Mouse (Mus musculus) Patski (cell line): ENCODE results near the gene Krt8. TPM values are rescaled to one million over a fixed set of nuclear protein-coding genes. Genes with fewer than 3 reads are reported as not detected.
A peak's percentile ranks its signal among the peaks of the same experiment; 100 is the strongest.

ENCODE experiments used
- ATAC-seq: fragments of 100-300 bp; one replicate; pipeline ENCODE4 v1.8.0; 2021
- CTCF ChIA-PET: fragments of 350-600 bp; sonication (Branson Sonifier 250); formaldehyde crosslinking; loops from one replicate; lab custom pipeline; 2022; ENCODE audit warnings: inconsistent platforms; lab: Charles Lee
- POLR2A ChIA-PET: fragments of 350-600 bp; sonication (Branson Sonifier 250); formaldehyde crosslinking; loops from one replicate; lab custom pipeline; 2022; ENCODE audit warnings: antibody characterized with exemption, inconsistent platforms; lab: Charles Lee
- DNase-seq: peaks from one replicate; pipeline ENCODE4 v3.0.0-alpha.2; 2011; ENCODE audit warnings: low read depth, low spot score
- H3K27me3 ChIP-seq: fragments of 371-371 bp; one replicate; pipeline ENCODE4 v1.5.1; 2021
- CTCF ChIP-seq: fragments of 100-300 bp; IDR thresholded peaks from one replicate; pipeline ENCODE4 v1.5.1; 2021
- in situ Hi-C: fragments of 300-500 bp; cut with MboI; formaldehyde crosslinking; loops from 3 replicates; pipeline ENCODE4 v1.11.1; 2018; ENCODE audit warnings: low pct_unique_long_range_greater_than_20kb, mixed read lengths
- polyA plus RNA-seq: library from polyadenylated mRNA; unstranded; gene quantifications from one replicate; pipeline ENCODE4 v1.2.3, GENCODE M21; 2021

The Krt8 gene
- polyA plus RNA-seq, 1 experiment from 2014 or later, result 73.5 TPM

GRCm38 (mm10) chr15:101977043-101977726, 27.1 kb downstream of the Krt8 start:
- in situ Hi-C loops, result no loop called here
- POLR2A ChIA-PET, result interaction anchor here (0.6 to 0.7 kb wide), 2 partner anchors 72 to 362 kb away, joined by 3 read pairs; no protein-coding TSS in a partner anchor
- TF ChIP-seq CTCF, result no peak
- CTCF ChIA-PET, result interaction anchor here (1.4 kb wide), 1 partner anchor 650 kb away, joined by 4 read pairs; no protein-coding TSS in a partner anchor
- no peaks in the 10 kb centered on the region for H3K27me3 ChIP-seq
- peak; percentile 83 for ATAC-seq
- DNase-seq, result peak; percentile 61

- ATAC-seq (no peak), DNase-seq (no peak)
- TF ChIP-seq CTCF, result no peak
- ChIA-PET CTCF (no interaction called here), POLR2A (no interaction called here)
- H3K27me3 ChIP-seq, result no peaks in the 10 kb centered on the region
- in situ Hi-C loops, result no loop called here
These were observed 27.6 kb downstream of the Krt8 start for GRCm38 (mm10) chr15:101976641-101977040.

GRCm38 (mm10) chr15:101976023-101976422, 28.3 kb downstream of the Krt8 start:
- POLR2A ChIA-PET, result no interaction called here
- H3K27me3 ChIP-seq, result no peaks in the 10 kb centered on the region
- DNase-seq, result no peak
- no peak for ATAC-seq
- in situ Hi-C loops, result no loop called here
- no peak for TF ChIP-seq CTCF
- CTCF ChIA-PET, result interaction anchor here (0.6 to 1.9 kb wide), 3 partner anchors 8 to 204 kb away, joined by 3 to 11 read pairs (median 5); no protein-coding TSS in a partner anchor

DNA sequence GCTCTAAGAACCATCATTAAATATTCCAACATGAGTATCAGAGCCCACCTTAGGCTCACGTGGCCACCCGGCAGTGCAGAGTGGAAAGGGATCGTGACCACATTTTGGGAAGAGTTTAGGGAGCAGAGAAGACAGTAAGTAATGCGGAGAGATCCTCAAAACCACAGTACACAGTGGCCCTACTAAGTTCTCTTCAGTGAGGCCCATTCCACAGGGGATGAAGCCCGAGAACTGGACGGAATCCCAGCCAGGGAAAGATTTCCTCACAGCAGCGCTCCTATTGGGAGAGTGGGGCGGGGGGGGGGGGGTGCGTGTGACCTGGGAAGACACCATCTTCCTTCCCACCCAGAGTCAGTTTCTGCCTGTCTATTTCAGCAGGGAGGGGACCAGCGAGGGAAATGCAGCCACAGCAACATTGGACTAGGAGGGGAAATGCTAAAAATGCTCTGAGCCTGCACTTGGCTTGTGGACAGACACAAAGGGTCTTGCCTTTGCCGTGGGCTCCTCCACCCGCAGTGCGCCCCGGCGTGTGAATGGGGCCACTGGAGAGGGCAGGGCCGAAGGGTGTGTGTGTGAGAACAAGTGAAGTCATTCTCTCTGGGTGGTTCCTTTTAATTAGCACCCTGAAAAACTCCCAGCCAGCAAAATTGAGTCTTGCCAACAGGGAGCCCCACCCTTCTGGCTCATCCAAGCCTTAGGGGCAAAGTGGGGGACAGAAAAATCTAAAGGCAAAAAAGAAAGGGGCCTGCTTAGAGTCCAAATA, 30.0 kb downstream of the Krt8 start:
- CTCF ChIA-PET, result interaction anchor here (0.8 to 1.9 kb wide), 13 partner anchors 10 to 634 kb away, joined by 3 to 26 read pairs (median 3); no protein-coding TSS in a partner anchor
- in situ Hi-C loops, result loop anchor here (5.0 to 25.0 kb wide), 3 partner anchors 112 to 452 kb away; partner anchors contain the start of genes Krt1 and Krt77
- H3K27me3 ChIP-seq, result no peaks in the 10 kb centered on the region
- DNase-seq, result no peak
- no peak for TF ChIP-seq CTCF
- POLR2A ChIA-PET, result no interaction called here
- ATAC-seq, result no peak

GRCm38 (mm10) chr15:101973414-101974077, 30.7 kb downstream of the Krt8 start:
- H3K27me3 ChIP-seq, result no peaks in the 10 kb centered on the region
- DNase-seq (peak; percentile 64), ATAC-seq (peak; percentile 38)
- POLR2A ChIA-PET, result no interaction called here
- in situ Hi-C loops, result loop anchor here (5.0 to 25.0 kb wide), 3 partner anchors 111 to 451 kb away; partner anchors contain the start of genes Krt1 and Krt77
- CTCF ChIA-PET, result interaction anchor here (0.8 to 1.8 kb wide), 11 partner anchors 11 to 633 kb away, joined by 3 to 26 read pairs (median 3); no protein-coding TSS in a partner anchor
- TF ChIP-seq CTCF, result no peak

DNA sequence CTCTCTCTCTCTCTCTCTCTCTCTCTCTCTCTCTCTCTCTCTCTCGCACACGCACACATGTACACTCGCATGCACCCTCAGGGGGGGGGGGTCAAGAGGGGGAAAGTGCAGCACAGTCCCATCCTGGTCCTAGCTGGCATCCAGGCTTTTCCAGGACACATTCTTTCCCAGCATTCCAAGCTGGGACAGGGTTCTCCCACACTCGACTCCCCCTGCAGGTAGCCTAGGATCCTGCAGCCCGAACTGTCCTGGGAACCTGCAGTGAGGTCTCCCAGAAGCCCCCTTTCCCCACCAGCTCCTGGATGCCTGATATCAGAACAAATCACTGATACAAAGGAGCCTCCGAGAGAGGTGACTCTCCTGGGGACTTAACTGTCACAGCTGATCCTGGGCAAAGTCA, 33.7 kb downstream of the Krt8 start:
- no peak for TF ChIP-seq CTCF
- no peaks in the 10 kb centered on the region for H3K27me3 ChIP-seq
- in situ Hi-C loops, result loop anchor here (5.0 to 25.0 kb wide), 3 partner anchors 108 to 448 kb away; partner anchors contain the start of genes Krt1 and Krt77
- DNase-seq (no peak), ATAC-seq (no peak)
- CTCF ChIA-PET, result interaction anchor here (0.9 to 4.3 kb wide), 9 partner anchors 12 to 451 kb away, joined by 3 to 18 read pairs (median 5); partner anchors contain the start of gene Krt1
- POLR2A ChIA-PET, result no interaction called here

GRCm38 (mm10) chr15:101966808-101967207, 37.5 kb downstream of the Krt8 start:
- CTCF ChIA-PET, result interaction anchor here (1.1 to 4.0 kb wide), 4 partner anchors 9 to 195 kb away, joined by 3 to 18 read pairs (median 3); no protein-coding TSS in a partner anchor
- no peaks in the 10 kb centered on the region for H3K27me3 ChIP-seq
- no peak for ATAC-seq
- DNase-seq, result no peak
- POLR2A ChIA-PET, result no interaction called here
- no peak for TF ChIP-seq CTCF
- in situ Hi-C loops, result loop anchor here (25.0 kb wide), 1 partner anchor 105 kb away; the partner anchor contains the start of genes Krt1 and Krt77

DNA sequence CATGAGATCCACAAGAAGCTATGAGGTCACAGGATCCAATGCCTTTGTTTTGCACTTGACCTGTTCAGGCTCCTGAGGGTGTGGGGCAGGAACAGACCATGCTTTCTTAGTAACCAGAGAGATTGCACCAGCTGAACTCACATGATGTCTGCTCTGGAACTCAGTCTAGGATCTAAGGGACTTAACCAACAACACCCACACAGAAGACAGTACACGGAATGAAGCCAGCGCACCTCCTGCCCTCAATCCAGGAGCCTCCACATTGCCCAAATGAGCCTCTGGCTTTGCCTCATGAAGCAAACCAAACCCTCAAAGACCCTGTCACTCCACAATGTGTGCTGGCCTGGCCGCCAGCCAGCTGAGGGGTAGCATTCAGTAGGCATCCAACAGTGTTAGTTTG, 45.4 kb downstream of the Krt8 start:
- DNase-seq (no peak), ATAC-seq (no peak)
- ChIA-PET CTCF (interaction anchor here (1.6 kb wide), 1 partner anchor 9 kb away, joined by 5 read pairs; no protein-coding TSS in a partner anchor), POLR2A (no interaction called here)
- H3K27me3 ChIP-seq, result peaks cover 7% of the 10 kb centered on the region
- in situ Hi-C loops, result loop anchor here (25.0 kb wide), 1 partner anchor 97 kb away; the partner anchor contains the start of genes Krt1 and Krt77
- TF ChIP-seq CTCF, result no peak

DNA sequence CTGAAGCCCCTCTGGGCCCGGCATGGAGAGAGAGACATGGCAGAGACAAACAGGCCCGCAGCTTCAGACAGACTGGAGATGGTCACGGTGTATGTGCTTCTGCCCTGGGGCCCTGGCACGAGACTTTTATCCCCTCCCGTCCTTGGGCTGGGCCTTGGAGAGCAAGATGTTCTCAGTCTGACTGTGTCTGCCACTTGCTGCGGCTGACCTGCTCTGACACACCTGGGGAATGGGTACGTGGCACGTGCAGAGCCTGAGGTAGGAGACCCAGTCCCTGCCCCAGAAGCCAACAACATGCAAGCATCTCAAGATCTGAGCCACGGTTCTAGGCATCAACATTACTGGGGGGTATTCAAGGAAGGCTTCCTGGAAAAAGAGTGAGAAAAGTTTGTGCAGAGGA, 50.1 kb downstream of the Krt8 start, which contains the start of gene Krt78:
Krt78 (minus strand) TSS at position 101 of the 400 bp plus-strand sequence.
- ChIA-PET CTCF (no interaction called here), POLR2A (no interaction called here)
- H3K27me3 ChIP-seq, result peaks cover 27% of the 10 kb centered on the region
- ATAC-seq, result no peak
- no peak for DNase-seq
- no peak for TF ChIP-seq CTCF
- in situ Hi-C loops, result loop anchor here (25.0 kb wide), 1 partner anchor 92 kb away; the partner anchor contains the start of genes Krt1 and Krt77
